Mouse (Mus musculus) embryonic facial prominence, embryonic 10.5 days (tissue): ENCODE results near the gene S100pbp. TPM values are rescaled to one million over a fixed set of nuclear protein-coding genes. Genes with fewer than 3 reads are reported as not detected.

Source experiments
- DNase-seq: peaks from one replicate; pipeline ENCODE4 v3.0.0-alpha.2; 2017; ENCODE audit warnings: low spot score
- H3K27ac ChIP-seq: fragments of 300-500 bp; sonication (generic); replicated peaks from 2 replicates; pipeline ENCODE4 v1.5.1; 2016; ENCODE audit warnings: mild to moderate bottlenecking
- H3K27me3 ChIP-seq: fragments of 300-500 bp; sonication (generic); replicated peaks from 2 replicates; pipeline ENCODE4 v1.6.1; 2016; ENCODE audit warnings: low read depth, mild to moderate bottlenecking; ENCODE audit not compliant: poor library complexity, severe bottlenecking
- H3K36me3 ChIP-seq: fragments of 300-500 bp; sonication (generic); replicated peaks from 2 replicates; pipeline ENCODE4 v1.6.1; 2016; ENCODE audit warnings: mild to moderate bottlenecking, moderate library complexity
- H3K4me1 ChIP-seq: fragments of 300-500 bp; sonication (generic); 2 replicates; pipeline ENCODE4 v1.6.1; 2016
- H3K4me3 ChIP-seq: fragments of 300-500 bp; sonication (generic); 2 replicates; pipeline ENCODE4 v1.5.1; 2016; ENCODE audit warnings: mild to moderate bottlenecking, moderate library complexity
- H3K9me3 ChIP-seq: fragments of 300-500 bp; sonication (generic); 2 replicates; pipeline ENCODE4 v1.6.1; 2016; ENCODE audit warnings: mild to moderate bottlenecking
- WGBS: fragments of 180-500 bp; shearing (Covaris S2); methylation state at CpG from one replicate; pipeline ENCODE4 v1.1.7; 2016; 5-methylcytosine and 5-hydroxymethylcytosine counted together
- polyA plus RNA-seq: library from polyadenylated mRNA; unstranded; fragments of >200 nt; fragmentation: Nextera tagmentation; extraction: Ambion mirVana; gene quantifications from 2 replicates; pipeline ENCODE4 v1.2.1, GENCODE M21; 2016

The S100pbp gene
- polyA plus RNA-seq, 1 experiment from 2014 or later = 29.8 TPM

GRCm38 (mm10) chr4:129113083-129113988 lies 76.2 kb downstream of the S100pbp start:
- 0 out of 2 replicates have a peak overlapping the region, but pooled peaks have one; percentile 7 for H3K27ac ChIP-seq
- WGBS = 35% methylated on average over 28 of the region's 28 CpGs
- peaks cover 35% of the 10 kb centered on the region for H3K4me1 ChIP-seq
- peak; percentile 90 for DNase-seq
- H3K9me3 ChIP-seq = no peaks in the 10 kb centered on the region
- peaks cover 35% of the 10 kb centered on the region for H3K27me3 ChIP-seq
- peak overlapping the region; percentile 19; the same call in 1 of the 2 replicates for H3K4me3 ChIP-seq
- no peaks in the 10 kb centered on the region for H3K36me3 ChIP-seq

GRCm38 (mm10) chr4:129112231-129112630 lies 77.3 kb downstream of the S100pbp start:
- no peak overlapping the region for H3K27ac ChIP-seq
- no peak overlapping the region for H3K4me3 ChIP-seq
- 73% methylated on average over 13 of the region's 13 CpGs for WGBS
- no peaks in the 10 kb centered on the region for H3K36me3 ChIP-seq
- H3K27me3 ChIP-seq = peaks cover 45% of the 10 kb centered on the region
- no peaks in the 10 kb centered on the region for H3K9me3 ChIP-seq
- peaks cover 43% of the 10 kb centered on the region for H3K4me1 ChIP-seq
- no peak for DNase-seq

GRCm38 (mm10) chr4:129111350-129111749 lies 78.2 kb downstream of the S100pbp start:
- Histone ChIP-seq H3K27ac (no peak overlapping the region), H3K9me3 (no peaks in the 10 kb centered on the region), H3K4me1 (peaks cover 47% of the 10 kb centered on the region), H3K4me3 (no peak overlapping the region), H3K27me3 (peaks cover 47% of the 10 kb centered on the region), H3K36me3 (no peaks in the 10 kb centered on the region)
- no peak for DNase-seq
- 67% methylated on average over 11 of the region's 11 CpGs for WGBS

- peaks cover 52% of the 10 kb centered on the region for H3K27me3 ChIP-seq
- no peak for DNase-seq
- no peak overlapping the region for H3K4me3 ChIP-seq
- WGBS = 91% methylated on average over 6 of the region's 6 CpGs
- H3K9me3 ChIP-seq = no peaks in the 10 kb centered on the region
- H3K27ac ChIP-seq = no peak overlapping the region
- H3K36me3 ChIP-seq = no peaks in the 10 kb centered on the region
- H3K4me1 ChIP-seq = peaks cover 53% of the 10 kb centered on the region
Observed at GRCm38 (mm10) chr4:129110804-129111203, 78.7 kb downstream of the S100pbp start.

- Histone ChIP-seq H3K4me3 (no peak overlapping the region), H3K4me1 (peaks cover 52% of the 10 kb centered on the region), H3K27me3 (peaks cover 55% of the 10 kb centered on the region), H3K36me3 (no peaks in the 10 kb centered on the region), H3K9me3 (no peaks in the 10 kb centered on the region), H3K27ac (no peak overlapping the region)
- WGBS = 88% methylated on average over 7 of the region's 7 CpGs
- DNase-seq = no peak
Observed at GRCm38 (mm10) chr4:129108624-129109023, 80.9 kb downstream of the S100pbp start.

- Histone ChIP-seq H3K27ac (no peak overlapping the region), H3K4me3 (no peak overlapping the region), H3K36me3 (no peaks in the 10 kb centered on the region), H3K27me3 (peaks cover 57% of the 10 kb centered on the region), H3K4me1 (peaks cover 42% of the 10 kb centered on the region), H3K9me3 (no peaks in the 10 kb centered on the region)
- 72% methylated on average over 10 of the region's 10 CpGs for WGBS
- no peak for DNase-seq
Observed at GRCm38 (mm10) chr4:129107348-129107899, 82.1 kb downstream of the S100pbp start.

- Histone ChIP-seq H3K27ac (no peak overlapping the region), H3K4me1 (peaks cover 37% of the 10 kb centered on the region), H3K9me3 (no peaks in the 10 kb centered on the region), H3K27me3 (peaks cover 61% of the 10 kb centered on the region), H3K4me3 (peak overlapping the region; percentile 55), H3K36me3 (no peaks in the 10 kb centered on the region)
- DNase-seq = peak; percentile 41
- WGBS = 14% methylated on average over 9 of the region's 9 CpGs
Observed at GRCm38 (mm10) chr4:129106073-129106472, 83.5 kb downstream of the S100pbp start.

- Histone ChIP-seq H3K4me3 (peak within 1 kb of the TSS; percentile 55), H3K9me3 (no peaks in the 10 kb centered on the region), H3K36me3 (no peaks in the 10 kb centered on the region), H3K27me3 (peaks cover 61% of the 10 kb centered on the region), H3K27ac (peak within 1 kb of the TSS; percentile 71), H3K4me1 (peaks cover 32% of the 10 kb centered on the region)
- peak; percentile 70 for DNase-seq
- 1% methylated on average over 40 of the region's 40 CpGs for WGBS
Observed at GRCm38 (mm10) chr4:129105356-129105755, 84.2 kb downstream of the S100pbp start, which contains the start of gene Tmem54. Gene Tmem54, plus strand, starts transcription at chr4:129105548.

- Histone ChIP-seq H3K4me3 (no peak overlapping the region), H3K4me1 (peaks cover 17% of the 10 kb centered on the region), H3K36me3 (no peaks in the 10 kb centered on the region), H3K9me3 (no peaks in the 10 kb centered on the region), H3K27ac (no peak overlapping the region), H3K27me3 (peaks cover 48% of the 10 kb centered on the region)
- 82% methylated on average over 14 of the region's 14 CpGs for WGBS
- DNase-seq = no peak
Observed at GRCm38 (mm10) chr4:129102133-129102829, 87.2 kb downstream of the S100pbp start.

Other genes starting within 250 kb of the S100pbp start
- gene Azin2, start 227.3 kb downstream of the S100pbp start, polyA plus RNA-seq = 11.4 and 12.1 TPM in 2 replicates
- 219 and 224 TPM in 2 replicates for gene Ak2, start 197.8 kb downstream of the S100pbp start, polyA plus RNA-seq
- 7.9 and 8.4 TPM in 2 replicates for gene Rnf19b, start 131.5 kb downstream of the S100pbp start, polyA plus RNA-seq
- 10.6 and 11.8 TPM in 2 replicates for gene Tmem54, start 84.2 kb downstream of the S100pbp start, polyA plus RNA-seq
- 0.66 and 1.8 TPM in 2 replicates for gene Hpca, start 67.7 kb downstream of the S100pbp start, polyA plus RNA-seq
- gene Fndc5, start 52.7 kb downstream of the S100pbp start, polyA plus RNA-seq = 1.5 TPM in 2 replicates
- 96.0 and 105 TPM in 2 replicates for gene Yars, start within 50 bp of the S100pbp start, polyA plus RNA-seq
- gene C77080, start 71.7 kb upstream of the S100pbp start, polyA plus RNA-seq = 3.3 and 3.5 TPM in 2 replicates
- gene Sync, start 97.9 kb upstream of the S100pbp start, polyA plus RNA-seq = 0.48 and 0.71 TPM in 2 replicates
- gene Rbbp4, start 145.6 kb upstream of the S100pbp start, polyA plus RNA-seq = 546 and 560 TPM in 2 replicates
- 49.0 and 49.3 TPM in 2 replicates for gene Zbtb8os, start 146.0 kb upstream of the S100pbp start, polyA plus RNA-seq
- gene Zbtb8a, start 188.4 kb upstream of the S100pbp start, polyA plus RNA-seq = 6.0 and 6.6 TPM in 2 replicates